In genomic region chr10:58604779-58605178, GRCm38 (mm10) we compare ENCODE assay signal across 10 mouse cellular contexts.
DNase-seq lines count a peak whose midpoint lies in the region; ATAC-seq and TF ChIP-seq lines count a peak whose summit lies in the region.
"Had no signal": no experiment of that assay in that cellular context is flagged by ENCODE, and none has a peak within 500 bp of the region (broad histone marks: within the 10 kb centered on the region; RNA-seq: fewer than 3 reads in every experiment).

No protein-coding gene starts in this region.

- H3K9ac ChIP-seq in hindbrain, postnatal 0 days (replicated peaks; ENCODE audit: low read length): no peak overlapping the region
- H3K9ac ChIP-seq in hindbrain, embryonic 12.5 days: no peak overlapping the region
- H3K9ac ChIP-seq in lung, postnatal 0 days (replicated peaks; ENCODE audit: low read depth): no peak overlapping the region
- H3K9ac ChIP-seq: embryonic facial prominence, embryonic 12.5 days had no signal

- no peaks in the 10 kb centered on the region for H3K36me3 ChIP-seq in hindbrain, postnatal 0 days (ENCODE audit: insufficient read depth, low read length)
- H3K36me3 ChIP-seq in hindbrain, embryonic 12.5 days: no peaks in the 10 kb centered on the region
- H3K36me3 ChIP-seq in lung, postnatal 0 days (ENCODE audit: insufficient read depth, low read length): no peaks in the 10 kb centered on the region
- H3K36me3 ChIP-seq: embryonic facial prominence, embryonic 12.5 days had no signal

- no peaks in the 10 kb centered on the region for H3K9me3 ChIP-seq in hindbrain, postnatal 0 days (ENCODE audit: low read length)
- H3K9me3 ChIP-seq in hindbrain, embryonic 12.5 days (replicated peaks): no peaks in the 10 kb centered on the region
- no peaks in the 10 kb centered on the region for H3K9me3 ChIP-seq in lung, postnatal 0 days (ENCODE audit: low read length)
- H3K9me3 ChIP-seq: embryonic facial prominence, embryonic 12.5 days had no signal

- peaks cover 7% of the 10 kb centered on the region for H3K4me1 ChIP-seq in hindbrain, postnatal 0 days (ENCODE audit: insufficient read depth, low read length)
- H3K4me1 ChIP-seq in hindbrain, embryonic 12.5 days: peaks cover 8% of the 10 kb centered on the region; the same call in 1 of the 2 replicates
- H3K4me1 ChIP-seq in lung, postnatal 0 days (ENCODE audit: insufficient read depth, low read depth, low read length): peaks cover 8% of the 10 kb centered on the region; the same call in 1 of the 2 replicates
- H3K4me1 ChIP-seq: embryonic facial prominence, embryonic 12.5 days had no signal

- no peaks in the 10 kb centered on the region for H3K27me3 ChIP-seq in hindbrain, postnatal 0 days (ENCODE audit: insufficient read depth, low read length)
- no peaks in the 10 kb centered on the region for H3K27me3 ChIP-seq in hindbrain, embryonic 12.5 days
- H3K27me3 ChIP-seq in lung, postnatal 0 days (replicated peaks; ENCODE audit: insufficient read depth, low read length): no peaks in the 10 kb centered on the region
- H3K27me3 ChIP-seq: embryonic facial prominence, embryonic 12.5 days had no signal

- H3K4me2 ChIP-seq in hindbrain, postnatal 0 days (ENCODE audit: low read depth, low read length): no peak overlapping the region
- H3K4me2 ChIP-seq in hindbrain, embryonic 12.5 days (replicated peaks): no peak overlapping the region
- H3K4me2 ChIP-seq in lung, postnatal 0 days (replicated peaks; ENCODE audit: low read depth, low read length): no peak overlapping the region
- H3K4me2 ChIP-seq: embryonic facial prominence, embryonic 12.5 days had no signal

- peak; percentile 78 for DNase-seq in hindbrain, postnatal 0 days (ENCODE audit: low spot score)
- DNase-seq in adrenal gland, postnatal 10 days: peak; percentile 78
- peak; percentile 75 to 86 for DNase-seq in gastrocnemius, adult 8-10 months (ENCODE audit: low spot score in 2 of 2)
- DNase-seq in kidney, adult 11 months: peak; percentile 98
- DNase-seq in lung, postnatal 0 days (ENCODE audit: low spot score): peak; percentile 68
- DNase-seq in yolk sac, embryonic 10.5 days (ENCODE audit: low spot score): peak; percentile 36
- no peak for DNase-seq in liver

- WGBS in hindbrain, postnatal 0 days: 53% methylated on average over 2 of the region's 2 CpGs
- 86% methylated on average over 2 of the region's 2 CpGs for WGBS in hindbrain, embryonic 12.5 days
- 44% methylated on average over 2 of the region's 2 CpGs for WGBS in lung, postnatal 0 days

- H3K27ac ChIP-seq in hindbrain, postnatal 0 days: no peak overlapping the region
- H3K27ac ChIP-seq in hindbrain, embryonic 12.5 days: no peak overlapping the region
- no peak overlapping the region for H3K27ac ChIP-seq in lung, postnatal 0 days (ENCODE audit: low read length)
- H3K27ac ChIP-seq: embryonic facial prominence, embryonic 12.5 days; macrophage had no signal

- peak; percentile 59; the same call in 1 of the 2 replicates for TF ChIP-seq EP300 in lung, postnatal 0 days (IDR thresholded peaks at IDR 0.05)

- H3K4me3 ChIP-seq in hindbrain, postnatal 0 days (ENCODE audit: low read length): no peak overlapping the region
- H3K4me3 ChIP-seq in hindbrain, embryonic 12.5 days: no peak overlapping the region
- H3K4me3 ChIP-seq in lung, postnatal 0 days (ENCODE audit: low read depth, low read length): no peak overlapping the region
- H3K4me3 ChIP-seq: embryonic facial prominence, embryonic 12.5 days had no signal

- peak; percentile 74 for ATAC-seq in hindbrain, postnatal 0 days
- ATAC-seq in hindbrain, embryonic 12.5 days (ENCODE audit: low FRiP score): no peak
- peak; percentile 77 for ATAC-seq in lung, postnatal 0 days

- TF ChIP-seq CTCF in hindbrain, postnatal 0 days (IDR thresholded peaks at IDR 0.05; ENCODE audit: low read depth): no peak
- TF ChIP-seq CTCF in lung, postnatal 0 days (IDR thresholded peaks at IDR 0.05): no peak
